Mouse (Mus musculus) right cerebral cortex, postnatal 14 days (tissue): ENCODE measurements around the gene Tmem51.
A peak's percentile ranks its signal among the peaks of the same experiment; 100 is the strongest.
"Not testable (repeated sequence)": the region's sequence is repeated elsewhere in the genome, so short reads cannot be mapped to it uniquely, and the experiment has no call there.

Experiments used
- DNase-seq: peaks from one replicate; pipeline ENCODE4 v3.0.0; 2022

Gene Tmem51

DNA sequence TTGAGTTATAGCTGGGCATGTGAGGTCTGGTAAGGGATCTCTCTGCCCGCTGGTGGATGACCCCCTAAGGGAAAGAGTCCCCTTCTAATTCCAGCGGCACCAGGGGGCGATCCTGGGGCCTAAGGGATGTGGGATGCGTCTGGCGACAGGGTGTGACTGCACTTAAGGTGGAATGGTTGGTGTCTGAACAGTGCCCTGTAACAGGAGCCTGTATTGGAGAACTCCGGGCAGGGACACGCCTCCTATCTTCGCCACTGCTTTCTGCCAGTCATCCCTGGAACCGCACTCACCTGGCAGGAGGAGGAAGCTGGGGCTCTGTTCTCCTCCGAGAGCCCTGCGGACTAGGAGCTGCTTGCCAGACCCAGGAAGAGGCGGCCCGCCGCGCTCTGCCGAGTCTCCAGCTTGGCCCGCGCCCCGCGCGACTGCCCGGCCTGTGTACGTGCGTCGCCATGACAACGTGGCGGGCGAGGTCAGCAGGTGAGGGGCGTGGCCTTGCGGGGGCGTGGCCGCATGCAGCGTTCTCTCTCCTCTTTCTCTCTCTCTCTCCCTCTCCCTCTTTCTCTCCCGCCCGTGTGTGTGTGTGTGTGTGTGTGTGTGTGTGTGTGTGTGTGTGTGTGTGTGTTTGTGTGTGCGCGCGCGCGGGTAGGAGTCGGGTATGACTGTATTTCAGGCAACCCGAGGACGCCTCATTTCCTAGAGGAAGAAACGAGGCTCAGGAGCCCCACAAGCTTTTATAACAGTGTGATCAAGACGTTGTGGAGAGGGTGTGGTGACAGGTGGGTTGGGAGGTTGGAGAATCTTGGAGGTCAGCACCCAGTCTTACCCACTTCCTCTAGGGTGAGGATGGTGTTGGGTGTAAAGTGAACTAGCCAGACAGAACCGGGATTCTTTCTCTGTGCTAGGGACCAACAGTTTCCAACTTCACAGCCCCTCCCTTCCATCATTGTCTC lies 69.2 kb downstream of the Tmem51 start, which contains the start of gene Fhad1:
Fhad1 (minus strand) TSS at position 424 of the 950 bp plus-strand sequence.
- DNase-seq: peak; percentile 61

DNA sequence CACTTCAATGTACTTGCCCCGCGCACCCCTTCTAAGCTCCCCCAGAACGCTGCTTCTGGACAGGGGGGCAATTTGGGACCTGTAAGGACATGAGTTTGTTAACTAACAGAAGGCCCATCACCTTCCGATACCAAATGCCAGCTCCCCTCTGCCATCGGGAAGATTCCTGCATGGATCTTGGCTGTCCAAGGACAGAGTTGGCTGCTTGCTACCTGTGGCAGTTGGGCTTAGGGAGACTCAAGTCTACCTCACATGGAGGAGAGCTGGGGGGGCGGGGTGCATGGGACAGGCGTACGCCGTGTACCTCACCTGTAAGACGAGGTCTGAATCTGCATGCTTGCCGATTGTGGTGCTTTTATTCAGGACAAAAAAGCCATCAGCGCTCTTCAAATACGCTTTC lies 72.9 kb downstream of the Tmem51 start:
- no peak for DNase-seq

DNA sequence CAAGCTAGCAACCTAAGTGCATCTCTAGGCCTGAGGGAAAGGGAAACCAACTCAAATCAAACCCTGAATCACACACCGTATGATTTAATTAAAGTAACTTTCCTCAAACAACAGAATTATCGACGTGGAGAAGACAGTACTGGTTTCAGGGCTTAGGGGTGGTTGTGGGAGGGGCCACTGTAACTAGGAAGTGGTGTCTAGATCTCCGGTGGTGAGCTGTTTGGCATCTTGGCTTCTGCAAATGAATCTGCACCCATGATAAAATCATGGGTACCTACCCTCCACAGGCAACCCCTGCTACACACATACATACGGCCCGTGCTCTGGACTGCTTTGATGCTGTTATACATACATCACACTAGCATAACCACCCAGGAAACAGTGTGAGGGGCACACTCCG lies 73.7 kb downstream of the Tmem51 start:
- no peak for DNase-seq

DNA sequence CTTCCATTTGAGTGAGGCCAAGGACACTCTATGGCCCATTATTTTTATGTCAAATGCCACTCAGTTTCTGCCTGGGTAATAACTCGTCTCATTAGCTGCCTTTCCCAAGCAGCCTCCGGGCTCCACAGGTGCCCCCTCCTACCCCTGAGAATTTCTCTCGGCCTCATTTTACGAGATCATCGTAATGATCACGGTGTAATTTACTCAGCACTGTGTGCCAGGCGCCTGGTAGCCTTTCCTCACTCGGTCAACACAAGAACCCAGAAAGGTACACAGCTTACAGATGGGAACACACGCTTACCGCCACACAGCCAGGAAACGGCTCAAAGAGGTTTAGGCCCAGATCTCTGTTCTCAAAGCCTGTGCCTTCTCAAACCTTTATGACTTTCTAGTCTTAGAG lies 75.9 kb downstream of the Tmem51 start:
- no peak for DNase-seq

DNA sequence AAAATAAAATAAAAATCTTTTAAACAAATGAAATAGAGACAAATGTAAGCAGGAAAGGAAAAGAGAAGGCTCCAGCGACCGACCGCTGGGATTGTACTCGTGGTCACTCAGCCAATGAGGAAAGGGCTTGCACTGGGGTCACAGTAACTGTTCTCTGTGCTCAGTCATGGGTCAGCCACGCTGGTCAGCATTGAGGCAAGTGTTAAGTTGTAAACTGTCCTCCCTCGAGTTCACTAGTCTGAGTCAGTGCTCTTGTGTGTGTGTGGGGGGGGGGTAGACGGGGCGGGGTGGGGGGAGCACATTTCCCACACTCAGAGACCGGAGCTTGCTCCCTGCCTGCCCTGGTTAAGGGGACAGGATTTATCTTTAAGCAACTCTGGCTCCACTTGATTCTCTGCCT lies 83.5 kb downstream of the Tmem51 start:
- DNase-seq: no peak

DNA sequence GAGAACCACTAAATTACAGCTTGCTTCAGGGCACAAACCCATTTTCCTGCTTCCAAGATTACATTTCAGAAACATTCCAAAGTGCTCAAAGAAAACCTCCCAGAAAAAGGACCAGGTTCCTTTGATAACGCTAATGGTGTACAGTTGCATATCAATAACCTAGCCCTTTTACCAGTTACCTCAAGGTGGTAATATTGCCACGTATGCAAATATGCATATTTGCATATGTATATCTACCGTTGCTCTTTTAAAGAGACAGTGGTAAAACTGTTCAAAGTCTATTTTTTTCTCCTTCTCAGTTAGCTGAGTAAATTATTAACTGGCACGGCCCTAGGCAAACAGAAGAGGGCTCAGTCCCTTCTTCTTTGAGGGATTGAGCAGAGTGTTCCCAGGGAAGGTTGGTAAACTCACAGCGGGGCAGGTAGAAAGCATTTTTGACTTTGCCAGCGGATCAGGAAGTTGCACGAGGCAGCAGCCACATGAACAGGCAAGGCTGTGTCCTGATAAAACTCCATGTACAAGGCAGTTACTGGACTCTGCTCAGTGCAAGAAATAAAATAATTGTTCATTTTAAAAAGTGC lies 84.5 kb downstream of the Tmem51 start:
- DNase-seq: no peak

DNA sequence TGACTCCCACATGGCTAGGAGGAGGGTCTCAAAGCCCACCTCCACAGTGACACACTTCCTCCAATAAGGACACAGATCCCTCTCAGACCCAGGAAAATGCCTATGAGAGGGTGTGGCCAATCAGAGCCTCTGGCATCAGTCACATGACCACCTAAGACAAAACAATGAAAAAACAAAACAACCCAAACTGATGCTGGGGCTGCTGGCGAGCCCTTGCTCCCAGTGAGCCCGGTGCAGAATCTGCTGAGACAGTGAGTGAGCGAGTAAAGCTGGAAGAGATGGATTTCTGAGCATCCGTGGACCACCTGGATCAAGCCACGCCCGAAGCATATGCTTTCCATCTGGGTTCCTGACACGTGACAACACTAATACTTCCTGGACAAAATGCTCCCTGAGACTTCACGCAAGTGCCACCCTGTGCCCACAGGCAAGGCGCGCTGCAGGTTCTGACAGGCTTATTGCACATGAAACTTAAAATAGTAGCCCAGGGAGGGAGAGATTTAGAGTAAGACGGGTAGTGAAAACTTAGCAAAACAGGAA lies 85.8 kb downstream of the Tmem51 start:
- DNase-seq: no peak

DNA sequence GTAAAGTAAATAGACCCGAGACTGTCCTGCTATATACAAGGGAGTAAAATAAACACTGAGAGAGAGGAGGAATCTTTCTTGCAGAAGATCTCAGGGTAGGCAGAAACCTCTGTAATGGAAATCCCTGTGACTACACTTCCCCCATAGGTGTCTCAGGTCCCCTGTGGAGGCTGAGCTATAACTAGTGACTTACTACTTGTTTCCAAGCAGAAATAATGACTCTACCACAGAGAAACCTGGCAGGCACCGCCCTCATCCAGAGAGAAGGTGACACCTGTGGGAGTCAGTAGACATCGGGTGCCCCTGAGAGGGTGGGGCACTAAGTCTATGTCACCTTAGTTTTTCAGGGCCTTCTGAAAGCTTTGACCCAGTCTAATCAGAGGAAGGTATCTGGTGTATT lies 87.2 kb downstream of the Tmem51 start:
- no peak for DNase-seq

DNA sequence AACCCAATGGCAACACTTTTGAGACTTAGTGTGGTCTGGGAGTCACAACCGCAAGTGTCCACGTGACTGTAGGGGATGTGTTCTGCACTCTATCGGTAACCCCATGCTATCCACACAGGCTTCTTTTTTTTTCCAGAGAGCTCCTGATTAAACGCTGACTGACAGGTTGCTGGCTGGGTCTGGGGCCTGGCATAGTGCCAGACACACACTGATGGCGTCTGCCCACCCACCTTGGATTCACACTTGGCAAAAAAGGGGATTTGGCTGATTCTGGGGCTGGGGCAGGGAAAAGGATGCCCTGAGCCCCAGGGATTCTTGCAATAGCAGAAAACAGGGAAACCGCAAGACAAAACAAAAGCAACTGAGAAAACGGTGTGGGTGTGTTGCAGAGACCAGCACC lies 88.0 kb downstream of the Tmem51 start:
- no peak for DNase-seq

DNA sequence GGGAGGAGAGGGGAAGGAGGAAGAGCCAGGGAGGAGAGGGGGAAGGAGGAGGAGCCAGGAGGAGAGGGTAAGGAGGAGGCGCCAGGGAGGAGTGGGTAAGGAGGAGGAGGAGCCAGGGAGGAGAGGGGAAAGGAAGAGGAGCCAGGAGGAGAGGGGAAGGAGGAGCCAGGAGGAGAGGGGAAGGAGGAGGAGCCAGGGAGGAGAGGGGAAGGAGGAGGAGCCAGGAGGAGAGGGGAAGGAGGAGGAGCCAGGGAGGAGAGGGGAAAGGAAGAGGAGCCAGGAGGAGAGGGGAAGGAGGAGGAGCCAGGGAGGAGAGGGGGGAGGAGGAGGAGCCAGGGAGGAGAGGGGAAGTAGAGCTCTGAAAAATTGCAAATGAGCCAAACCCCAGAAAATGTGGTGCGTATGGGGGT lies 90.0 kb downstream of the Tmem51 start:
- not testable (repeated sequence) for DNase-seq

DNA sequence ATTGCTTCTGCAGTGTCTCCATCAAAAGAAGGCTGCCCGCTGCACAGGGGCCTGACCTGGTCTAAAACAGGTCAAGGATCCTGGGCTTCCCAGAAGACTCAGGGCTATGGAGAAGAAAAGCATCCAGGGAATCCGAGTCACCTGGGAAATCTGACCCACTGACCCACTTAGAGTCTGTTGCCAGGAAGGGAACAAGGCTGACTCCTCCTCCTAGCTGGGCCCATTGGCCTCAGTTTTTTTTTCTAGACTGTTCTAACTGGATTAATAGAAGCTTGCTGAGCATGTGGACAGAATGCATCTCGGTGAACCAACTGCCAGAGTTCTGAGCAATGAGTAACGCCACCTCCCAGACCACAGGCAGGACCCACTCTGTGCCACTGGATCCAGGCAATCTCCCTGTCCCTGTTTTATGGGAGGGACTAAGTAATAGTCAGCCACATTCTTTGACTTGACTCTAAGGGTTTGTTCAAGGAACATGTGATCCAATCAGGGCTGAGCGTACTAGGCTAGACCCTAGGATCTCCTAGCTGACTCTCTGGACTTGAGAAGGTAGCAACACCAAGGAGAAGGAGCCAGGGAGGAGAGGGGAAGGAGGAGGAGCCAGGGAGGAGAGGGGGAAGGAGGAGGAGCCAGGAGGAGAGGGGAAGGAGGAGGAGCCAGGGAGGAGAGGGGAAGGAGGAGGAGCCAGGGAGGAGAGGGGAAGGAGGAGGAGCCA lies 90.6 kb downstream of the Tmem51 start:
- DNase-seq: no peak

DNA sequence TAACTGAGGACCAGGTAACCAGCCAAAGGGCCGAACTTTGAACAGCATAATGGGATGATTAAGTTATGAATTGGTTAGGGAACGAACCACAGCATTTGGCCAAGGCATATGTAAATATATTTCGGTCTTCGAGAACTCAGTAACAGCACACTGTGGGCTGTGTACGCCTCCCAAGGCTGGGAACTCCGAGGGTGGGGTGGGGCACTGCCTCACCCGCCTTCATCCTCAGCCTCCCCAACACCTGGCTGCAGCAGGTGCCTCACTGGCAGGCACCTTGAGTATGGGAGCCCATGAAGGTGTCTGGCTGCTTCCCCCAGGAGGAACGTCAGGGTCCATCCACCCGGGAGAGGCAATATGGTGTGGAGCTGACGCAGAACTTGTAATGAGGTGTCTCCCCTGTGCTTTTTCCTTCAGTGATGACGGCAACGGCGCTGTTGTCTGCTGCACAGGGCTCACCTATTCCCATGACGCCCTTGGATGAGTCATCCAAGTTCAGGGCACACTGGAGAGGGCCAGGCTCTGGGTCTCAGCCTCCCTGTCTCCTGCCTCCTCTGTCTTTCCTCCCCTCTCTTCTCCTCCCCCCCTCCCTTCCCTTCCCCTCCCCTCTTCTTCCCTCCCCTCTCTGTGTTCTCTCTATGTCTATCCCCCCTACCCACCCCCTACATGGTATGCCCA lies 91.4 kb downstream of the Tmem51 start:
- DNase-seq: no peak

DNA sequence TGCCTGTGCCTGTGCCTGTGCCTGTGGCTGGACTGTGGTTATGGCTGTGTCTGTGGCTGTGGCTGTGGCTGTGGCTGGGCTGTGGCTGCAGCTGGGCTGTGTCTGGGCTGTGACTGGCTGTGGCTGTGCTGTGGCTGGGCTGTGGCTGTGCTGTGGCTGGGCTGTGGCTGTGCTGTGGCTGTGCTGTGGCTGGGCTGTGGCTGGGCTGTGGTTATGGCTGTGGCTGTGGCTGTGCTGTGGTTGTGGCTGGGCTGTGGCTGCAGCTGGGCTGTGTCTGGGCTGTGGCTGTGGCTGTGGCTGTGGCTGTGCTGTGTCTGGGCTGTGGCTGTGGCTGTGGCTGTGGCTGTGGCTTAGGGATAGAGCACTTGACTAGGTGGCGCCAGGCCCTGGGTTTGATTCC lies 95.9 kb downstream of the Tmem51 start:
- DNase-seq: no peak

DNA sequence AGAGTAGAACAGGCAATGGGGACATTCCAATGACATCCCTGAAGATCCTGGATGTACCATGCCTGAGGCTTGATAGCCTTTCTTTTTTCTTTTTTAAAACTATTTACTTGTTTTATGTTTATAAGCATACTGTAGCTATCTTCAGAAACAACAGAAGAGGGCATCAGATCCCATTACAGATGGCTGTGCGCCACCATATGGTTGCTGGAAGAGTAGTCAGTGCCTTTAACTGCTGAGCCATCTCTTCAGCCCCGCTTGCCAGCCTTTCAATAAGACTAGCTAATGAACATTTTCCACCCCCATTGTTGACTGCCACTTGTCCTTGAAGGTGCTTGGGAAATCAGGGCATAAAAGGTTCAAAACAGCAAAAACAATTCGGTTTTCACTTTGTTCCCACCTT lies 100.4 kb downstream of the Tmem51 start:
- DNase-seq: peak; percentile 55

DNA sequence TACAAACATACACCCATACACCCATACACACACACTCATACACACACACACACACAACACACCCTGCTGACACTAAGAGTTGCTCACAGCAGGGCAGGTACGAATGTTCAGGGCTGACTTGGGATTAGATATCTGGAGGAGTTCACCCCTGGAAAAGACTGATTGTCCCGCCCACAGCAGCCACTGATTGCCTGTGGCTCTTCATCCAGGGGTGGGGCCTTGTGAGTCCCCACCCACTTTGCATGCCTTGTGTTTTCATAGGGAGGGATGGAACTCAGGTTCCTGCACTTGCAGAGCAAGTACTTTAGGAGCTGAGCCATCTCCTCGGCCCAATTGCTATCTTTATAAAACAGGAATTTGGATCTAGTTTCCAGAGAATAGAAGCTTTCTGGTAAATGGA lies 102.6 kb downstream of the Tmem51 start:
- DNase-seq: no peak
